Mouse (Mus musculus) urinary bladder, adult 18-20 months (tissue): ENCODE measurements around the gene Inmt.

ENCODE experiments used
- DNase-seq, 2 experiments: peaks; one replicate each; pipeline ENCODE4 v3.0.0; 2022; ENCODE audit warnings: low spot score in 2 of 2, mixed read lengths in 2 of 2

Gene Inmt

DNA sequence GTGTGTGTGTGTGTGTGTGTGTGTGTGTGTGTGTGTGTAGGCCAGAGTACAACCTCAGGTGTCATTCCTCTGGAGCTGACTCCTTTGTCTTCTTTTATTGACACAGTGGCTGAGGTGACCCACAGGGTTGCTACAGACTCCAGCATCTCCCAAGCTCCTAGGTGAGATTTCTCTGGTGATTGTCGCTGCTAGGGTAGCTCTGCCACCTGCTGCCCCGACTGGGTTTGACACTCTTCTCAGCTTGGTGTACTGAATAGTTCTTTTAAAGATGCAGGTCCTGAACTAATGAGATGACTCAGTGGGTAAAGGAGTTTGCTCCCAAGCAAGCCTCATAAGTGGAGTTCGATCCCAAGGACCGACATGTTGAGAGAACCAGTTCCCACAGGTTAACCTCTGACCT lies 3.2 kb downstream of the Inmt start:
- no peak for DNase-seq

DNA sequence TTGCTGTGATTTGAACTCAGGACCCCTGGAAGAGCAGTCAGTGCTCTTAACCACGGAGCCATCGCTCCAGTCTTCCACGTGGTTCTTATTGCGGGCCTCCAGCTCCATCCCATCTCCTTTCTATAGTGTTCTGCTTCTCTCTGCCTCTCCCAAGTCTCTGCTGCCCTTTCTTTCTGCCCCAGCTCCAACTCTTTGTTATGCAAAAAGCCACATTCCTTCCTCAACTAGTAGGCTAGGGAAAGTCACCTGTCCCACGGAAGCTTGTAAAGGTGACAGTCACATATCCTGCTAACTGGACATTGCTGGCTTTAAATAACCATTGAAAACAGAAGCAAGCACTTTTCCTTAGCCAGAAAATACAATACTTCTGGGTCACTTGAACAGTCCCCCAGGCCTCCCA lies 5.0 kb downstream of the Inmt start:
- no peak for DNase-seq

DNA sequence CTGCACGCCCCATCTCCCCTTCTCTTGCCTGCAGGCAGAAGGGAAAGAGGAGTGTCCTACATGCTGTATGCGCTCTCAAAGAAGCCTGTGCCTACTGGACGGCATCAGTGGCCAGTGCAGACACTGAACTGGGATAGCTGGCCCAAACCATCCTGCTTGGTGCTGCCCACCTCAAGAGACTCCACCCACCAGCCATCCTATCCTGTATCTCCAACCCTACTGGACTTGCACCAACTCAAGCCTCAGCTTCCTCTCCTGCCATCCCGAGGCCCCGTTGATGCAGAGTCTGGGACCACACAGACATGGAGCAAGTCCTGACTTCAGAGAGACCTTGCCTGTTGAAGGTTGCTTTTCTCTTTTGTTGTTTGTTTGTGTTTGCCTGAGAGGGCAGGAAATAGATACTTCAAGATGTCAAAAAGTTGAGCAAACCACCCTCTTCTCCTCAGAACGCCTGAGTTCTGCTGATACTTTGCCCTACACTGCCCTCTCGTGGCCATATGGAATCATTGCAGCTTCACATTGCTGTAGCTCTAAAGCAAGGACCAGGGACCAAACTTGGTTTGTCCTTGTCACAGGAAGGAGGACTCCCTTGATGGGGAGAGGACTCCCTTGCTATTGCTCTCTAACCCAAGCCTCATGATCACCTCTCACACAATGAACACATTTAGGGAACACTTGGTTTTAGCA lies 7.9 kb downstream of the Inmt start:
- peak; percentile 39 to 50 for DNase-seq

DNA sequence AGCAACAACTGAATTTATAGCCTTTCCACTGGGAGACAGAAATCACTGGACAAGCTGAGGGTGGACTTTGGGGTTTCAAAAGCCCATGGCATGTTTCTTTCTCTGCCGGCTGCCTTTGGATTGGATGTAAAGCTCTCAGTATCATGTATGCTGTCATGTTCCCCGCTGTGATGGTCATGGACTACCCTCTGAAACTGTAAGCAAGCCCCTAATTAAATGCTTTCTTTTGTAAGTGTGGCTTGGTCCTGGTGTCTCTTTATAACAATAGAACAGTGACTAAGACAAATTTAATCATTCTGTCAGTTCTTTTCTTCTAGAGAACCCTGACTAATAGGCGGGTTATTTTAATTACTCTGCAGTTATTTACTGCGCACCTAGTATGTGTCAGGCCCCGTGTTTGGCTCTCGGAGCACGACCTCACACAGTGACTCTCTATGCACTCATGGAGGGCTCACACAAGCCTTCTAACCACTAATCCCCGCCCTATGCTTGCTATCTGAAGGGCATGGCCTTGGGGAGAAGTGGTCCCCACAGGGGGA lies 11.7 kb downstream of the Inmt start:
- no peak for DNase-seq

DNA sequence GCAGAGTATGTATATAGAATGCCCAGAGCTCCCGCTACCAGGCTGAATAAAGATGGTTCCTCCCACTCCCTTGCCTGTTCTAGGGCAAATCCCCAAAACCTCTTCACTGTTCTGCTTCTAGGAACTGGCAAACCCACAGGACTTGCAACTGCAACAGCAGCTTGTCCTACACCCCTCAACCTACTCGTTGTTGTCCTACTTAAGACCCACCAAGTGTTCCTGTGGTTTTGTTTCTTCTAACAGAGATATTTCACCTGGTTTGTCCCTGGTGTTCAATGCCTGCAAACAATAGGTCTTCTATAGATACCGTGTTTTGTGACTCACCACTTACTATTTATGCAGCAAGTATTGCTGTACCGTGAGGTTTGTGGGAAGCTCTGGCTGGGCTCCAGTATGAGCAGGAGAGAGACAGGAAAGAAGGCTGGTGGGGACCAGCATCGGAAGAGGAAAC lies 13.5 kb downstream of the Inmt start:
- DNase-seq: no peak

DNA sequence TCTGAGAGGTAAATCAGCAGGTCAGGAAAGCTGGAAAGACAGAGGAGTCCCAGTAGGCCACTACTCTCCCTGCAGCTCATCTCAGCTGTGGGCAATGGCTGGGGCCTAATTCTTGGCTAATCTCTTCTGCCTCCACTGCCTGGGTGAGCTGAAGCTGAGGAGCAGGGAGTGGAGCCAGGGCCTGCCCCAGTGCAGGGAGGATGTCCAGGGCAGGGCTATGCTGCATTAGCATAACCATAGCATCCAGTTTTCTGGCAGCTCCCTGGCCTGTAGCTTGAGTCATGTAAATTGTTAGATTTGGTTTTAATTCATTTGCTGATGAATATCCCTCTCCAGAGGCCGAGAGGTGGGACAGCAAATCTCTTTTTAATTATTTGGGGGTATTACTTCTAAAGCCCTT lies 15.6 kb downstream of the Inmt start:
- DNase-seq: no peak

DNA sequence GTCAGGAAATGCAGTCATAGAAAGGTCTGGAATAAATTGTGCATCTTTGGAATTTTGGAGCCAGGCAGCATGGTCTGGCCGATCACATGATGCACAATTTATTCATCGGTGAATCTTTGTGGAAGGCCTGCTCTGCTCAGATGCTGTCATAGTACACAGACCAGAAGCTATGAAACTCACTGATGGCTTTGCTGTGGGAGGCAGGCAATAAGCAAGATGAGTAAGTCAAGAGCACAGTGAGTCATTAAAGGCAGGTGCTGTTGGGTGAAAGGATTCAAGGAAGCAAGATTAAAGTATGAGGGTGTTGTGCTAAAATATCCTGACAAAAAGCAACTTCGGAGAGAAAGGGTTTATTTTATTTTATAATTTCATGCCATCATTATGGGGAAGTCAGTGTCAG lies 22.6 kb downstream of the Inmt start:
- DNase-seq: no peak

DNA sequence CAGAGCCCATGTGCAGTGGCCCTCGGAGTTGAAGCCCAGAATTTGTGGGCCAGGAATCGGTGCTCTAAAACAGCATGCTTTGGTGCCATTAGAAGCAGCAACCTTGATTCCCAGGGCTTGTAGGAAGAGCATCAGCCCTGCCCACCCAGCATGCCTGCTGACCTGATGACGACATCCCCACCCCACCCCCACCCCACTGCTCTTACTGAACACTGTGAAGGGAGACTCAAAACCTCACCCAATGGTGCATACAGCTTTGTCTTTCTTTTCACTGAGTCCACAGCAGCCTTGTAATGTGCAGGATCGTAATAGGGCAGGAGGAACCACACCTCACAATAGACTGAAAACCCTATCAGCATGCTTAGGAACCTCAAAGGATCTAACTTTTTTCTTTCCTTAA lies 28.7 kb downstream of the Inmt start:
- no peak for DNase-seq

DNA sequence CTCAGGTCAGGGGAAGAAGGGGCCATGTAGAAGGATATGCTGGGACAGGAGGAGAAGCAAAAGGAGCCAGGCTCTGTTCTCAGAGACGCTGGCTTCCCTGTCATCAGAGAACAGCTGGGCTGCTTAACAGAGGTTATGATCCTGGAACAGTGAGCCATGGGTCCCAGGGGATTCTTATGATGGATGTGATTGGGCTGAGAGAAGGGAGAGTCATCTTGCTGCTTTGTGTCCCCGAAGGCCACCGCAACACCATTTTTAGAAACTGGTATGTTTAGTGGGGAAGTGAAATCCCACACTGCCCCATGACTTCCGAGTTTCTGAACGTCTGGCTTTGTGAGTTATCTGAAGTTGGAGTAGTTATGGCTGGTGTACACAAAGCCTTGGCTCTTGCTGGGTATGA lies 29.6 kb downstream of the Inmt start:
- DNase-seq: no peak

DNA sequence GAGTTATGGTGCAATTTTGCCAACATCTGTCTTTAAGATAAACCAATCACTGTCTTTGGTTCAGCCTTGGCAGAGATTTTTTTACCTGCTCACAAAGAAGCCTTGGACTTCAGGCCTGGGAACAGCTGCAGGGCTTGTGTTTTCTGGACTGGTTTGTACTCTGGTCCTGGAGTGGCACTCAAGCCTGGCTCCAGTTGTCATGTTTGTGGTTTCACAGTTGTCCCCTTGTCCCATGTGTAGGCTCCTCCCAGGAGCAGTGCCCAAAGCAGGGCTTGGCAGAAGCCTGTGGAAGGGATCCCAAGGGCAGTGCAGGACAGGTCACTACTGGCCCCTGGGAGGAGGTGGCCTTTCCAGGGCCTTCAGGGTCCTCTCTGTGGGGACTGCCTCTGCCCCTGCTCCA lies 36.5 kb downstream of the Inmt start:
- DNase-seq: no peak

DNA sequence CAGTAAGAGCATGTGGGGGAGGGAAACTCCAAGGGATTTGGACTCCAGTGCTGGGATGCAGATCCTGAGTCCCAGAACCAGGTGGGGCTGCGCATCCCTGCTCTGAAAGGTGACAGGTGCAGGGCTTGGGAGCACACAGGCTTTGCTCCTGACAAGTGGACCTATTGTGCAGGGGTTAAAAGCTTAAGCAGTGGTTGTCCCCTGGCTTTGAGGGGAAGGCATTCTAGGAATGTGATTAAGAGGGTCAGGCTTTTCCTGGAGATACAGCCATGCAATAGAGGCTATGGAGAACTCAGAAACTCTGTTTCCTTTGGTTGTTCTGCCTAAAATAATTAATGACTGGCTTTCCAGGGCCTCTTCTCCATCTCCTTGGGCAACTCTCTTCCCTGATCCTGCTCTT lies 41.4 kb downstream of the Inmt start:
- DNase-seq: no peak

DNA sequence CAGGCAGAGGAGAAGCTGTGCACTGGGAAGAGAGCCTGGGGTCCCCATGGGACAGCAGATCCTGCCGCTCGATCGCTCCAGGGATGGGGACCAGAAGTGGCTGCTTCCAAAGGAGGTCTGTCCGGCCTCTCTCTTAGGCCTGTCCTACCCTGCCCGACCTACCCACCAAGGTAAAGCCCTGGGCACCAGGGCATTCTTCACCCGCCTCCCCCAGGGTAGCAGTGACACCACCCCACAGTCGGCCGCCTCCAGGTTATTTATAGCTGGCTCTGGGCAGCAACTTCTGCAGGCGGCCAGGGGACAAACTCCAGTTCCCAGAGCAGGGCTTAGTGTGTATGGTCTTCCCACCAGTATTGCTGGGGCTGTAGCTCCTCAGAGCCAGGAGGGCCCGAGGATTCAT lies 42.0 kb downstream of the Inmt start, which contains the start of gene Crhr2:
Crhr2 (minus strand) TSS at position 223 of the 400 bp plus-strand sequence.
- no peak for DNase-seq

DNA sequence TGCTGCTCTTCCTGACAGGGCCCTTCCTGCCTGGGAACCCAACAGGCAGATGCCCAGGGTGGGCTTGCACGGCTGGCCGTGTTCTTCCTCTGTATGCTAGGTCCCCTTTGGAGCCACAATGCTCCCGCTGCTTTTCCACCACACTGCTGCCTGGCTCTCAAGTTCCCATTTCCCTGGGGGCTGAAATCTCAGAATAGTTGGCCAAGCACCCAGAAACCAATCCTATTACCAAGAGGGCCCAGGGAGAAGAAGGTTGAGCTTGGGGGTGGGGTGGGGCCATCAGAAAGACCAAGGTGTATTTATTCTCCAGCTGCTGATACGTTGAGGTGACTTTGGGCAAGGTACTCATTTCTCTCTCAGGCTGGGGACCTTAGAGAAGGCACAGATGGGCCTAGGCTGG lies 43.5 kb downstream of the Inmt start:
- DNase-seq: no peak

DNA sequence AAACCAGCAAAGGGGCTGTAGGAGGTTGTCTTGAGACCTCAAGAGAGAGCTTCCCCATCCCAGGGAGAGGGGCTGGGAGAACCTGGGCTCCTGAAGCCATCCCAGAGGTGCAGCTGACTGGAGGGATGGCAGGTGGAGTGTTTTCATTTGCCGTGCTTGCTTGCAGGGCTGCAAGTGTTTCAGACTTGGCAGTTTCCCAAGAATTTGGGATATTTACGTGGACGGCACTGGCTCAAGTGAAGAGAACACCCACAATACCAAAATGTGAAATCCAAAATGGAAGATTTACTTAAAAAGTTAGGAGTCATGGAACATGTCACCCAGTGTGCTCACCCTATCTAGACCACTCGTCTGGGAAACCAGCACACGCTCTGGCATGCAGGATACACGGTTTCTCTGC lies 44.2 kb downstream of the Inmt start:
- no peak for DNase-seq

DNA sequence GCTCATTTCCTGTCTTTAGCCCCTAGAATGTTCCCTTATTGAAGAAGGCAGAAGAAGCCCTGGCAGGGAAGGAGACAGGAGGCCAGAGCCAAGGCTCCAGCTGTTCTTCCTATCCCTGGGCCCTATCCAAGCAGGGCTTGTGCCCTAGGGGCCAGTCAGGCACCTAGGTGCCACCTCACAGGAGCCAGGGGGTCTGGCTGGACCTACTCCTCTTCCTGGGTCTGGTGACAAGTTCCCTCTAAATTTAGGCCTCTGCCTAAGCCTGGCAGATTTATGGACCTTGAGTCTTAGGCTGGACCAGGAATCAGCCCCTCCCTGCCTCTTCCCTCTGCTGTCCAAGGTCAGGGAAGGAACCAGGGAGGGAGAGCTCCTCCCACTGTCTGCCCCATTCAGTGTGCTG lies 46.5 kb downstream of the Inmt start:
- DNase-seq: no peak

DNA sequence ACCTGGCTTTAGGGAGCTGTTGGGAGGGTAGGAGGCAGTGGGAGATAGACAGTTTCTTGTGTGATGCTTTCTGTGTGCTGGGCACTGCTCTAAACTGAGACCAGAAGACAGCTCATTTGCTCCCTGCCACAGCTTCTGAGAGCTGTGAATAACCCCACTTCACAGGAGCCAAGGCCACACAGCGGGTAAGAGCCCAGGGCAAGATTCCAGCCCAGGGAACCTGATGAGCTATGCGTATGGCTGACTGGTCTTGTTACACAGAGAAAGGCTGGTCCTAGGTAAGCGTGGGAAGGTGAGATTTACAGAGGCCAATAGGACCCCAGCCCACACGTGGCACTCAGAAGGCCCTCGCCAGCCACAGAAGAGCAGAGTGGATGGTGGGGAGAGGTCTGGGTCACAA lies 48.3 kb downstream of the Inmt start:
- DNase-seq: no peak

DNA sequence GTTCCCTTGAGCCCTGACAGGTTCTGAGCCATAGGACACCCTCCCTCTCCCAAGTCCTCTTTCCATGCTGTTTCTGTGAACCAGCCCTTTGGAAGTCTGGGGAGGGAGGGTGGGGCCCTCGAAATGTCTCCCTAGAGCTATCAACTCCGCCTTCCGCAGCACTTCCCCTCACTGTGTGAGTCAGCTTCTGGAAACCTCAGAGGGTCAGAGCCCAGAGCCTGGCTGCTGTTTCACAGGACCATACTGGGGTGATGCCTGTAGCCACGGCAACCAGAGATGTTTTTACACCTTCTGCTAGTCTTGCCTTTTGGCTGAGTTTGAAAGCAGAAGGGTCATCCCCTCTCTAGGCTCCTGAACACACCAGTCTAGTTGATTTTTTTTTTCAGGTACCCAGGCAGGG lies 51.8 kb downstream of the Inmt start:
- peak in 1 of 2 experiments; percentile 20 for DNase-seq
